Mouse (Mus musculus): ENCODE data around the gene Pdyn.

Gene Pdyn

DNA sequence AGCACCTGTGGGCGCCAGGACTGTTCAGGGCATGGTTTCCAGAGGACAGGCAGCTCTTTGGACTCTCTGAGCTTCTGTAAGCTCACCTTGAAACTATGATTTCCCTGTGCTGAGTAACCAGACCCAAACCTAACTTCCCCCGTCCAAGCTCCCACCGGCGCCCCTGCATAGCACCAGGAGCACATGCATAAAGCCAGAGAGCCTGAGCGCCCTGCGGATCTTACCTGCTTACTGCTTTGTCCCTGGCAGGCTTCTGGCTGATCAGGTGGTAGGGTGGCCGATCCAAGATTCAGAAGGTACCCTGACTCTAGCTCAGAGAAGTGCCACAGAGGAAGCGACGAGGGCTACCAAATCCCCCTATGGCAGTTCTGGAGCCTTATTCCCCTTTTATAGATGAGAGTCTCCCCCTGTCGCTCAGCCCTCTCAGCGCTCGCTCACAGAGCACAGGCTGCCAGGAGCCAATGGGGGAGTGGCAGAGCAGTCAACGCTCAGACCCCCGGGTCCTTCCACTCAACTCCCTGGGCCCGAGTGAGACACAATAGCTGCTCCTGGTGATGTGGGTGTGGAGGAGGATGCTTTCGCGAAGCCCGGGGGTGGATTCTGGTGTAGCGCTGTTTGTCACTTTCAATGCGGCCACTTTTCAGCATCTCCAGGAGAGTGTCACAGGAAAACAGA, at the start of gene Pdyn:
Gene Pdyn (minus strand): TSS at position 361 of the 675 bp plus-strand sequence.
- DNase-seq: peak; percentile 15 to 16

- DNase-seq: no peak
Observed at GRCm38 (mm10) chr2:129742016-129742415, 42.4 kb upstream of the Pdyn start.

DNA sequence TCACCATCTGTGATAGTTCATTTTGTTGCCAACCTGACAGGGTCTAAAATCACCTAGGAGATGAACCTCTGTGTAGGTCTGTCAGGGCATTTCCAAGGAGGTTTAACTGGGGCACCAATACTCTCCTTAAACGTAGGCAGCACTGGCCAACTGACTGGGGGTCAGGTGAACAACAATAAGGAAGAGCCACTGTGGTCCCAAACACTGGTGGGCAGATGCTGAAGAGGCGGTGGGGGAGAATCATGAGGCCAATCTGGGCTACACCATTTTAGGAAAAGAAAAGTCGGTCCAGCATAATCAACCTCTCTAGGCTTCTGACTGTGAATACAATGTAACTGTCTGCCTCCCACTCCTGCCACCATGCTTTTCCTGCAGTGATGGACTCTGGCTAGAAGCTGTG, 40.9 kb upstream of the Pdyn start:
- DNase-seq: no peak

DNA sequence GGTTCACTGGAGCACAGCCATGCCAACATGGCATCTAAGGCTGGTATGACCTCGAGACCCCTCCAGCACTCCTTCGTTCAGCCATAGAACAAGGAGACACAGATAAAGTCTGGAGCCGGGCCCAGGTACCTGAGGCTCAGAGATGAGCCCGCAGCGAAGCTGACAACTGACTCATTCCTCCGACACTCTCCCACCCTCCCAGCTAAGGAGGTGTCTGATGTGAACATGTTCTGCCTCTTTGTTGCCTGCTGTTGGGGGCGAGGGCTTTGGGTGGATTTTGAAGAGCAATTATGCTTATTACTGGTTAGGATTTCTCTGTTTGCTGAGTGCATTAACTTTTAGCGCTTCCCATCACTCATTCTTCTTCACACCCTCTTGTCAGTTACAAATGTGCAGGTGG, 34.4 kb upstream of the Pdyn start:
- DNase-seq: no peak

DNA sequence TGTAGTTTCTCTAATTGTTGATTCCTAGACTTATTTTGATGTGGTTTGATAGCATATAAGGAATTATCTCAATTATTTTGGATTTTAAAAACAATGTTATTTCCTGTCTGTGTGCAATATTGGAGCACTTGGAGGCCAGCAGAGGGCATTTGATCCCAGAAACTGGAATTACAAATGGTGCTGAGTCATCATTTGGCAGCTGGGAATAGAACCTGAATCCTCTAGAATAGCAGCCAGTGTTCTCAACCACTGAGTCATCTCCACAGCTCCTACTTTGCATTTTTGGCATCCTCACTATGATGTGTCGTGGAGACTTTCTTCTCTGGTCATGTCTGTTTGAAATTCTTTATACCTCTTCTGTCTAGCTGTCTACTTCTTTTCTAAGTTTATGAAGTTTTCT, 30.0 kb upstream of the Pdyn start:
- DNase-seq: no peak

DNA sequence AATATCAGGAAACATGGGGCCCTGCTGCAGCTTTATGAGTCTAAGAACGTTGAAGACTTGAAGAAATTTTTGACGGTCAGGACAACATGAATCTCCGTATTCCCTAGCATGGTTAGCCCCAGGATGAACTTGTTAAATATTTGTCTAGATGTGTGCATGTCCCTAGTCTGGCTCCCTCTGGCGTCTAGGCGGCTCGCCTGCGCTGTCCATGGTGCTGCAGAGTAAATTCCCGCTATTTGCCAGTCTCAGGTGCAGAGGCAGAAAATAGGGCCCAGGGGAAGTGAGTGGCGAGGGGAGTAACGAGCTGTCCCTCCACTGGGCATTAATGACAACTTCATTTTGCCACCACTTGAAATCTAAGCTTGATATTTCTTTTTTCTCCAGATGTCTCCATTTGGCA, 16.0 kb upstream of the Pdyn start:
- peak; percentile 87 to 89 for DNase-seq

DNA sequence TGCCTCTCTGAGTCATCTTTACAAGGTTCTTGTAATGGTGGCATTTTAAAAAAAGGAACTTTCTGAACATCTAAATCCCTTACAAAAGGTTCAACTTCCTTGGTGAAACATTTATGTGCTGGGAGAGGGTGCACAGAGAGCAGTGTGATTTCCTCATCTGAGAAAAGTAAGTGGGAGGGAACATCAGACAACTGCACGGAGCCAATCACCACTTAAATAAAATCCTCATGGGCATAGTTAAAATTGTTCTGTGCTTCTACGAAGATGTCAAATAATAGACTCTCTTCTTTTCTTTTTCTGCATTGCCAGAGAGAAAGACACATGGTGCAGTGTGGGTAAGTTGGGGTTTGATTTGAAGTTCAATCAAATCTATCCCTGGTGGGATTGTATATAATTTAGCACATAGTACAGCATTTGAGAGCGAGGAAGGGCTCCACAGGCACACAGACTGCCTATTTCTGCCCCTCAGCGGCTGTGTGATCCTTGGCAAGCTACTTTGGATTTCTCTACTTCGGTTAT, 13.4 kb upstream of the Pdyn start:
- no peak for DNase-seq

GRCm38 (mm10) chr2:129696059-129696458, 3.6 kb downstream of the Pdyn start:
- DNase-seq: peak; percentile 65

DNA sequence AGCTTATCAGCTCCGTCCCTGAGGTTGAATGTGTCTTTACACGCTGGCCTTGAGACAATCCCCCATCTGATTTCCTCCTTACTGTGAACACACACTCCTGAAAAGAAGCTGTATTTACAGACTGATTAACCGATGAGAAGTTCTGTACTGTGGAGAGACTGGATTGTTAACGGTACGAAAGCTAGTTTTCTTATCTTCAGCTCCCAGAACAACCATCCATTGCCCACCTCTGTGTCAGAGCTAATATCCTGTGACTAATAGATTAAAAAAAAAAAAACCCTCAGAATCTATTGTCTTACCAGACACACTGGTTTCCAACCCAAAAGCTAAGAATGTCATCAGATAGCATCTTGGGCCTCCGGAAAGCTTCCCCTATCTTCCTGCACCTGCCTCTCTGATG, 5.3 kb downstream of the Pdyn start:
- no peak for DNase-seq

- no peak for DNase-seq
Observed at GRCm38 (mm10) chr2:129692694-129693093, 7.0 kb downstream of the Pdyn start.

DNA sequence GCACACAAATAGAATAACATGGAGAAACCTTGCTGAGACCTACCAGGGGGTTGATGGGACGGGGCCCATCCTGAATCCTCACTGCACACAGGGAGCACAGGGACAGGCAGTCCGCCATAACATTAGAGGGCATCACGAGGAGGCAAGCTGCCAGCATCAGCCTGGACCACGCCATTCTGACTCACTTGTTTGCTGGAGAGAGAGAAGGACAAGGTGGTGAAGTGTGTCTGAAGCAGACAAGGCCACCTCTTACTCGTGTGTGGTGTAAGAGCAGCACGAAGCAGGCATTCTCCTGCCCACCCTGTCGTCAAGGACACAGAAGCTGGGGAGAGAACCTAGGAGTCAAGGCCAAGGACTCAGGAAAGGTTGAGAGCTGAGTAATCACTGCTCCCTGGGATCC, 9.9 kb downstream of the Pdyn start:
- DNase-seq: no peak

GRCm38 (mm10) chr2:129688036-129688625, 11.5 kb downstream of the Pdyn start:
- DNase-seq: no peak

DNA sequence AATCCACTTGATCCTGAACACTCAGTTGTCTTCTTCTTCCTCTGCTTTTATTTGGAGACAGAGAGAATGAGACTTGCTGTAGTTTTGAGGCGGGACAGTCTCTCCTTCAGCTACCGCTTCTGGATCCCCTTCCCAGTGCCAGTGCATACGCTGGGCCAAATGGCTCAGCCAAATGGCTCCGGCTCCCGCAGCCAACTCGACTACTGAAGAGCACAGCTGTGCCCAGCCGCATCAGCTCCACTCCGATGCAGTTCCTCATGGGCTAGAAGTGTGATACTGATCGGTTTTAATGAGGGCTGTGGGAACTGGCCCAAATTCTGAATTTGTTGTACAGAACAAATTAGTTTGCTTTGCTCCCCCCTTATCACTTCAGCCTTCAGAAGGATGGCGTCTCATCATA, 12.7 kb downstream of the Pdyn start:
- no peak for DNase-seq

DNA sequence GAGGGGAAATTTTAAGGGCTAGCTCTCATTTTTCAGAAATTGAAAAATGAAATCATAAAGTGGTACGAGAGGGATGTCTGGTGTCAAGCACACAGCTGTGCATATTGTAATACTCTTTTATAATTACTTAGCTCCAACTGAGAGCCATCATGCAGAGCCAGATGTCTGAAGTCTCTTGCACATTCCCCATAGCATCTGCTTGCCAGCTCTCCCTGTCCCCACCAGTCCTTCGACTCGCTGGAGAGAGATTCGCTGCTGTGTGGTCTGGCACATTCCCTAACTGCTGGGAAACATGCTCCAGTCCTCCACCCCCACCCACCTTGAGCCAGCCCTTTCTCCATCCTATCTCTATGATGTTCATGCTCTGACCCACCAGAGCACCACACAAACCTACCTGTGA, 15.6 kb downstream of the Pdyn start:
- DNase-seq: no peak

- no peak for DNase-seq
Observed at GRCm38 (mm10) chr2:129680236-129680635, 19.4 kb downstream of the Pdyn start.

- no peak for DNase-seq
Observed at GRCm38 (mm10) chr2:129679066-129679465, 20.6 kb downstream of the Pdyn start.

DNA sequence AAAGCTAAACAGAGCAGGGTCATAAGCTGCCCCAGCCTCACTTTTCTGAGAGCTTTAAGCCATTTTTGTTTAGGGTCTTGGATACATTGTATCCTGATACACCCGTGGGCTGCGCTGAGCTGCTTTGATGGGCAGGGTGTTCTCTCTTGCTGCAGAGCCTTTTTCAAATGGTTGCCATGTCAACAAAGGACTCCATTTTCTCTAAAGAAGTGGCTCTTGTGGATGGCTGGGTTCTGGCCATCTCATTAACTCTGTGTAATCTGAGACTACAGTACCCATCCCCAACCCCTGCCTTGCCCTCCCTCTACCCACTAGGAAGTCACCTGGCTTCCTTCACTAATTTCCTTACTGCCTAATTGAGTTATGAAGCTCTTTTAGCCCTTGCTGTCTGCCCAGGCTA, 22.0 kb downstream of the Pdyn start:
- peak in 1 of 2 experiments; percentile 8 for DNase-seq

DNA sequence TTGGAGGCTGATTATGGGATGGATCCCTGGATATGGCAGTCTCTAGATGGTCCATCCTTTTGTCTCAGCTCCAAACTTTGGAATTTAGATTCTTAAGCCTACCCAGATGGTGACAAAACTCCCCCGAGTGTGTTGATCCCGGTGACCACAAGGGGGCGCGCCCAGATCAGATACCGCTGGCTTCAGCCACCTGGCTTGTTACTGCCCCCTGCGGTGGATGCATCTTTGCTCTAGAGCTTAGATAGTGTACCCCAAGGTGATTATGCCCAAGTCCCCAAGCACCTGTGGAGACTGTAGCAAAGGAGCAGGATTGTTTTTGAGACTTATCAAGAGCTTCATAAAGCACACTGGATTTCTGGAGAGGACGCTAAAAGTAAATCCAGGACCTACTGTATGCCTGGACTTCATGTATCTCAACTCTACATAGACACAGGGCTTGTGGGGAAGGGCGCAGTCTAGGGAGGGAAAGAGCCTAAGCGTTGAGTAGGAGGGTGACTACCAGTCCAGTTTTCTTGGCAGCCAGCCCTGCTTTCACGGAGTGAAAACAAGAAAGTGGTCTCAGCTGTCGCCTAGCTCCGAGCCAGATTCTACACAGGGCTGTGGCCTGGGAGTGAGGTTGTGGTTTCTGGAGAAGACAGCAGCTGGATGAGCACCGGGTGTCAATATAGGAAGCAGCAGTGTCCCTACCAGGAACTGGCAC, 24.6 kb downstream of the Pdyn start:
- peak; percentile 91 for DNase-seq

DNA sequence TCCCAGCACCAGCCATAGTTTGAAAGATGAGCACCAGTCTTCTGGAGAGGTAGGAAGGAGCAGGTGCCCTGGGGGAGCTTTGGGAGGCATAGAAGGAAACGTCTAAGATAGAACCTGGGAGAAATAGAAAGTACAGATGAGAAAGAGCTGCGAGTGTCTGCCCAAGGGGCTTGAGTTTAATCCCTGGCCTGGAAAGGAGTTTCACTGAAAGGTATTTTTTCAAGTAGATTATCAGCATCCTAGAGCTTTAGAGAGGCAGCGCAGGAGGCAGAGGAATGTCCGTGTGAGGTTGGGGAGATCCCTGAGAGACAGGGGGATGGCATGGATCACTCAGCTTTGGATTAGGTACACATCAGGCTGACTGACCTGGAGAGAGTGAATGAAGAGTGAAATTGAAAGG, 27.7 kb downstream of the Pdyn start:
- no peak for DNase-seq

- no peak for DNase-seq
Observed at GRCm38 (mm10) chr2:129662484-129662883, 37.2 kb downstream of the Pdyn start.

- peak; percentile 11 to 45 for DNase-seq
Observed at GRCm38 (mm10) chr2:129660020-129660419, 39.6 kb downstream of the Pdyn start.

DNA sequence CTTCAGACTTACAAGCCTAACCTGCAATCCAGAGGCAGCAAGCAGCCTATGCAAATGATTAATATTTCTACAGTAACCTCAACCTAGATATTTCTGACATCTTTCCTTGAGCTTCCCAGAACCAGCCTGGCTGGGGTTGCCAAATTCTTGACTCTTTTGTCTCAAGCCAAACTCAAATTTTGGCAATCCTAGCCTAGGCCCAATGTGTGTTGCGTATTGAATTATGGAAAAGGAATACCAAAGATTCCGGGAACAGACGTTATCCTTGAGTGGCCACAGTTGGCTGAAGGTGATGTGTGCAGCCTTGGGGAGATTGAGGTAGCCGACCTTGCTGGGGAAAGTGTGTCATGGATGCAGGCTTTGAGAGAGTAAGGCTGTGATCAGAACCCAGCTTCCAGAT, 40.8 kb downstream of the Pdyn start:
- DNase-seq: no peak

DNA sequence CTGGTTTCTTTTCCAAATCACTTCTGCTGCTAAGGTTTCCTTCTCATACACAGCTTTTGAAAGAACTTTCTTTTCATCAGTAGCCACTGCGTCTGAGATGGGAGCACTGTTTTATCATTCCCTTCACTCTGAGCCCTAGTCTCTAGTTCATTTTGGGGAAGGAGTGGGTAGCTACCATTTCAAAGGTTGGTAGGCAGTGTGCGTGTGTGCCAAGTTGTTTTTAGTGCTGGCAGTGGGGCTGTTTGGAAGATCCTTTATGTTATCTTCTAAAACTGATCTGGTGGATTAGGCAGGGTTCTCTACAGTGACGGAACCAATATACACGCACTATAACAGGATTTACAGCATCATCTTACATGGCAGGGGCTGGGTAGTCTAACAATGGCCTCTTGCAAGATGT, 44.6 kb downstream of the Pdyn start:
- no peak for DNase-seq
